Mouse (Mus musculus): Measurements from ENCODE around the gene Lat. TPM values are rescaled to one million over a fixed set of nuclear protein-coding genes. Genes with fewer than 3 reads are reported as not detected.
"Not testable (repeated sequence)": the region's sequence is repeated elsewhere in the genome, so short reads cannot be mapped to it uniquely, and the experiment has no call there.

Lat gene
- total RNA-seq, 2 experiments from 2014 or later: 1.3 to 1.9 TPM

- no peak for DNase-seq (ENCODE audit: low spot score in 2 of 2)
Measured at GRCm38 (mm10) chr7:126338906-126339305, 30.5 kb downstream of the Lat start.

GRCm38 (mm10) chr7:126335556-126335955, 33.8 kb downstream of the Lat start:
- no peak for DNase-seq (ENCODE audit: low spot score in 2 of 2)

- no peak for DNase-seq (ENCODE audit: low spot score in 2 of 2)
Measured at GRCm38 (mm10) chr7:126332691-126333090, 36.7 kb downstream of the Lat start.

GRCm38 (mm10) chr7:126330693-126331092, 38.7 kb downstream of the Lat start:
- DNase-seq (ENCODE audit: low spot score in 2 of 2): no peak

GRCm38 (mm10) chr7:126329907-126330645, 39.3 kb downstream of the Lat start:
- DNase-seq (ENCODE audit: low spot score in 2 of 2): no peak

- DNase-seq (ENCODE audit: low spot score in 2 of 2): not testable (repeated sequence)
Measured at GRCm38 (mm10) chr7:126328848-126329247, 40.5 kb downstream of the Lat start.

GRCm38 (mm10) chr7:126325576-126326273, 43.6 kb downstream of the Lat start:
- not testable (repeated sequence) for DNase-seq (ENCODE audit: low spot score in 2 of 2)

- DNase-seq (ENCODE audit: low spot score in 2 of 2): no peak
Measured at GRCm38 (mm10) chr7:126324791-126325190, 44.6 kb downstream of the Lat start.

GRCm38 (mm10) chr7:126323729-126324128, 45.6 kb downstream of the Lat start:
- DNase-seq (ENCODE audit: low spot score in 2 of 2): peak; percentile 64 to 69

- DNase-seq (ENCODE audit: low spot score in 2 of 2): no peak
Measured at GRCm38 (mm10) chr7:126314273-126314672, 55.1 kb downstream of the Lat start.

Small RNA genes within 50 kb of the gene (microRNA-seq; reads per million reads assigned to microRNA genes)
- not detected for gene Mir7058

Other genes starting within 250 kb of the Lat start
- 10 to 100 TPM; 53.7 to 58.6 TPM for gene Xpo6, start 169.1 kb downstream of the Lat start, total RNA-seq (2021)
- 10 to 100 TPM; 38.4 to 43.0 TPM for gene Sbk1, start 97.0 kb downstream of the Lat start, total RNA-seq (2021)
- gene Spns1, start 7.9 kb upstream of the Lat start, total RNA-seq (2021): 10 to 100 TPM; 31.6 to 33.9 TPM
- 1 to 10 TPM; 3.2 to 4.1 TPM for gene Nfatc2ip, start 27.2 kb upstream of the Lat start, total RNA-seq (2021)
- gene Cd19, start 45.3 kb upstream of the Lat start, total RNA-seq (2021): under 1 TPM; 0.13 to 0.39 TPM
- gene Rabep2, start 59.2 kb upstream of the Lat start, total RNA-seq (2021): 10 to 100 TPM; 14.0 to 16.2 TPM
- 1,000 to 10,000 TPM; 6,232 to 6,720 TPM for gene Atp2a1, start 93.5 kb upstream of the Lat start, total RNA-seq (2021)
- gene Sh2b1, start 105.9 kb upstream of the Lat start, total RNA-seq (2021): 10 to 100 TPM; 52.7 to 57.0 TPM
- 100 to 1,000 TPM in 1 of 2 experiments, 10 to 100 TPM in 1; 97.3 to 127 TPM for gene Tufm, start 117.8 kb upstream of the Lat start, total RNA-seq (2021)
- 10 to 100 TPM; 57.0 to 70.7 TPM for gene Atxn2l, start 133.9 kb upstream of the Lat start, total RNA-seq (2021)
- gene Eif3c, start 196.8 kb upstream of the Lat start, total RNA-seq (2021): 100 to 1,000 TPM; 181 to 184 TPM
- 1 to 10 TPM in 1 of 2 experiments, under 1 TPM in 1; 0.83 to 1.4 TPM for gene Apobr, start 215.4 kb upstream of the Lat start, total RNA-seq (2021)
- gene Cln3, start 216.2 kb upstream of the Lat start, total RNA-seq (2021): 10 to 100 TPM; 11.8 to 14.1 TPM
- not detected for gene Il27, start 225.4 kb upstream of the Lat start, total RNA-seq (2021)